Mouse (Mus musculus): ENCODE results near the gene Socs5.

- TF ChIP-seq POLR2A (IDR thresholded peaks at IDR 0.05; ENCODE audit: control insufficient read depth, low read depth, low read length) (no peak), CTCF (IDR thresholded peaks at IDR 0.05; ENCODE audit: control insufficient read depth, insufficient read depth, insufficient replicate concordance, low read depth, low read length) (no peak)
Measured at GRCm38 (mm10) chr17:87125344-87125743, 17.9 kb downstream of the Socs5 start.

Measured in testis, adult 2 months (tissue).